Mouse (Mus musculus) B cell, adult (primary cell): ENCODE results near the gene Map4. TPM values are rescaled to one million over a fixed set of nuclear protein-coding genes. Genes with fewer than 3 reads are reported as not detected.

Experiments
- total RNA-seq: library from RNA; stranded (reverse); gene quantifications from 4 replicates; pipeline ENCODE4 v1.2.4, GENCODE M21; 2023; ENCODE audit not compliant: inconsistent age

Map4 gene
- 66.8 to 78.6 TPM (median 74.1 TPM) in 4 replicates for total RNA-seq

GRCm38 (mm10) chr9:109931257-109932171 is at the start of gene Map4:
Gene Map4, plus strand, starts transcription at chr9:109931460.

GRCm38 (mm10) chr9:110116977-110117778 is 185.9 kb downstream of the Map4 start, which contains the start of gene Smarcc1:
Gene Smarcc1, plus strand, starts transcription at chr9:110117708.

GRCm38 (mm10) chr9:110117779-110118139 is 186.5 kb downstream of the Map4 start, which contains the start of gene Dhx30:
Gene Dhx30, minus strand, starts transcription at chr9:110117830.

Other genes with a start within 250 kb of the Map4 start
- gene Fbxw18, start 228.8 kb upstream of the Map4 start, total RNA-seq: not detected in 4 replicates
- gene Fbxw26, start 185.4 kb upstream of the Map4 start, total RNA-seq: not detected in 4 replicates
- not detected in 4 replicates for gene Fbxw27, start 140.8 kb upstream of the Map4 start, total RNA-seq
- gene Spink8, start 119.2 kb upstream of the Map4 start, total RNA-seq: not detected in 4 replicates
- gene Nme6, start 98.7 kb upstream of the Map4 start, total RNA-seq: 10.6 to 15.2 TPM (median 14.1 TPM) in 4 replicates
- gene Camp, start 81.8 kb upstream of the Map4 start, total RNA-seq: 0.96 to 1.2 TPM (median 0.99 TPM) in 4 replicates
- 9.2 to 11.9 TPM (median 9.8 TPM) in 4 replicates for gene Cdc25a, start 55.9 kb upstream of the Map4 start, total RNA-seq
- gene Smarcc1, start 186.2 kb downstream of the Map4 start, total RNA-seq: 73.7 to 79.9 TPM (median 77.2 TPM) in 4 replicates
- gene Dhx30, start 186.4 kb downstream of the Map4 start, total RNA-seq: 121 to 161 TPM (median 145 TPM) in 4 replicates